Mouse (Mus musculus): ENCODE data around the gene Tpi1.

The Tpi1 gene

GRCm38 (mm10) chr6:124813933-124814332 lies at the start of gene Tpi1:
TSS of gene Tpi1 (minus strand) at chr6:124814296.
- DNase-seq (ENCODE audit: low spot score), result peak; percentile 80

GRCm38 (mm10) chr6:124863125-124863657 lies 49.1 kb upstream of the Tpi1 start:
- DNase-seq (ENCODE audit: low spot score), result no peak

GRCm38 (mm10) chr6:124862406-124863124 lies 48.5 kb upstream of the Tpi1 start:
- DNase-seq (ENCODE audit: low spot score), result no peak

- DNase-seq (ENCODE audit: low spot score), result no peak
These were observed 47.7 kb upstream of the Tpi1 start for GRCm38 (mm10) chr6:124861802-124862201.

DNA sequence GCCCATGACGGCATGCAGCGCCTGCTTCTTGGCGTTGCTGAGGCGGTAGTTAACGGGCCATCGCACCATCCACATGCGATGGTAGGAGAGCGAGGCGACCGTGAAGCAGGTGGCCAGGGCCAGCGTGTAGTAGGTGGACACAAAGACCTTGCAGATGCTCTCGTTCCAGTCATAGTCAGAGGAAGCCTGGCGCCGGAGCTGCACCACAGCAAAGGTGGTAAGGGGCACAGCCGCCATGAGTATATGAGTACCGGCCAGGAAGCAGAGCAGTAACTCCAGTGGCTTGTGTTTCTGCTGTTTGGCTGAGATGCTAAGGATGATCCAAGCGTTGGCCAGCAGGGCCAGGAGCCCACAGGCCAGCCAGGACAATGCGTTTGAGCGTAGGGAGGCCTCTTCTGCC lies 47.2 kb upstream of the Tpi1 start:
- DNase-seq (ENCODE audit: low spot score), result no peak

GRCm38 (mm10) chr6:124860511-124860910 lies 46.4 kb upstream of the Tpi1 start:
- no peak for DNase-seq (ENCODE audit: low spot score)

DNA sequence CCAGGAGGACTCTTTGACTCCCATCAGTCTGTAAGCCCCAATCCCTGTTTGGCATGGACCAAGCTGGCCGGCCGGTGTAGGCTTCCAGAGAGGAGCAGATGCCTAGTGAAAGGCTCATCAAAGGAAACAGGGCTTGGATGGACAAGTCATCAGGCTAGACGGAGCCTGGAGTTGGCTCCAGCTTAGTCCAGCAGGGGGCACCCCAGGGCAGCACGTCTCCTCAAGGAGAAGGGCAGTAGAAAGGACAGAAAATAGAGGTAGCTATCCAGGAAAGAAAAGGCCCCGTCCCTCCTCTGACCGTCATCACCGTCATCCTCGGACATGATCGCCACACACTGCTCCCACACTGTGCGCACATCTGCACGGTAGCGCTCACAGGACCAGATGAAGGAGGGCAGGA lies 45.6 kb upstream of the Tpi1 start:
- peak; percentile 83 for DNase-seq (ENCODE audit: low spot score)

DNA sequence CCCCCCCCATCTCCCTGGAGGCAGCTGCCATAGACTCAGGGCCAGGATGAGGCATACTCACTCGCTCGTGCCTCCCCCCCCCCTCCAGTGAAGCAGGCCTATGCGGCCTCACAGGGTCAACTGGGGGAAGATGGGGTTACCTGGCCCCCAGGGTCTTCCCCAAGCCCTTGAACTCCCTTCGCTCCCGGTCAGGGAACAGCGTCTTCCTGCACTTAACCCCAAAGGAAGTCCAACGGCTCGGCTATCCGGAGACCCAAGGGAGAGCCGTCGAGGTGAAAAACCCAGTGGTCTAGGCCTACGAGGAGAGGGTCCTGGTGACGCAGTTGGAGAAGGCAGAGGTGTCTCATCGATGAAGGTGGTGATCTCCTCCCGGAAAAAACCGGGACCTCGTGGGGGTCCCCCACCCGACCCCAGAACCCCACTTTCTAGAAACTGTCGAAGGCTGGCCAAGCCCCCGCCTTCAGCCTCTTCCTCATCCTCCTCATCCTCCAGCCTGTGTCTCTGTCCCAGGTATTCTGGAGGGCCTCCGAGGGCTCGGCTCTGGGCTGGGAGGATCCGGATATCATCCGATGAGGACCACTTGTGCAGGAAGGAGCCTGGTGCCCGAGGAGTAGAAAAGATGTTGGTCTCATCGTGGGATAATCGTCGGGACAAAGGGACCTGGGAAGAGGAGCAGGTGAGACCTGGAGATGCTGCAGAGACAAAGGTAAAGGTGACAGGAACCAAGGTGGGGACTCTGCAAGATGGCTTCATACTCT lies 44.6 kb upstream of the Tpi1 start:
- DNase-seq (ENCODE audit: low spot score), result no peak

DNA sequence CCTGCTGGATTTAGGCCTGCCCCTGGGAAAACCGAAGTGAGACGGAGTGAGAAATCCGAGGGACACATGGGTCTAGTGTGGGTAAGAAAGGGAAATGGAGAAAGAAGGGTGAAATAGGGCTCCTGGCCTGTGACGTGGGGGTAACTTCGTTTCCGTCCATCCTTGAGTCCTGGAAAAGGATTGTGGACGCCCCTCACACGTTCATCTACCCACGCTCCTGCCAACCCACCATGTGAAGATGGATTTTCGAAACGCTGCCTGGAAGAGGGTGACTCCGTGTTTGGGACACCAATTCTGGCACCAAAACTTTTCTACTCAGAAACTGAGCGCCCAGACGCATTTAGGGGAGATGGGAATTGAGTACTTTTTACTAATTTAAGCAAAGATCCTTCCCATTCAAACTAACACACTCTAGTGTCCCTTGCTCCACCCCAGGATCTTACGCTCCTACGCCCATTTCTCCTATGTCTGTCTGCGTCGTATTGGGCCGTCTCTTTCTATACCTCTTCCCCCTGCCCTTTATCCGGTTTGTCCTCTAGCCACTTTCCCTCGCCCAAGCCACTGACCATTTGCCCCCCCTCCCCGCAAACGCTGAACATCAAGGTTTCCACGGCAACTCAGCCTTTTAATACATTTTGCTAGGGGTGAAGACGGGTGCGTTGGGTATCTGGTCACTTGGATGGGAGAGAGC lies 43.9 kb upstream of the Tpi1 start:
- DNase-seq (ENCODE audit: low spot score), result no peak

DNA sequence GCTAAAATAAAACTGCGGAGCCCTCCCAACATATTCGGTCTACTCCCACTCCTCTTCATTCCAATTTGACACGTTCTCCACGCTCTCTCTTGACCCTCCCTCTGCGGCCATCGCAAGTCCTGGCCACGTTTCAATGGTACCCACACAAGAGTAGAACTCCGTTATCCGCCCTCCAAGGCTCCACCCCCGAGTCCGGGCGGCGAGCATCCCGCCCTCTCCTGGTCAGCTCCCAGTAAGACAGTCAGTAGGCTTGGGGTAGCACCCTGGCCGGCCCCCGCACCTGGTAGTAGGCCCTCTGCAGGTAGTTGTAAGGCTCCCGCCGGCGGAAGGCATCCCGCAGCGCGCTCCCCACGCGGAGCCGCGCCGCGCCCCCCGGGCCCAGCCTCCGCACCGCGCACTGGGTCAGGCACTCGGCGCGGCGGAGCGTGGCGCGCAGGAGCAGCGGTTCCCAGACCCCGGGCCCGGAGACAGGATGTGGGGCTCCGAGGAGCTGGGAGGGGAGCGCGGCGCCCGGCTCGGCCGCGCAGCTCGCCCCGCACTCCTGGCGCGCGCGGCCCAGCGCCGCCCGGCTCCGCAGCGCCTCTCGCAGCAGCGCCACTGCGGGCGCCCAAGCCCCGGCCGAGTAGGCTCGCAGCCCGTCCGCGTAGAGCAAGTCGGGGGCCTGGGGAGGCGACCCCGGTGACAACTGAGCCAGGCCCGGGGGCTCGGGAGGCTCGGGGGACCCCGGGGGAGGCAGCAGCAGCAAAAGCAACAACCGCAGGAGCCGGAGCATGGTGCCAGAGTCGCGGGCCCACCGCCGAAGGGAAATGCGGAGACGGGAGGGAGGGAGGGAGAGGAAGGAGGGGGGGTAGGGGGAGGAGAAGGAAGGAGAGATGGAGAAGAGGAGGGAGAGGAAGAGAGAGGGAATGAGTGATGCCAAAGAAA lies 43.1 kb upstream of the Tpi1 start, which contains the start of gene P3h3:
Gene P3h3 (minus strand): TSS at position 837 of the 924 bp plus-strand sequence.
- no peak for DNase-seq (ENCODE audit: low spot score)

- no peak for DNase-seq (ENCODE audit: low spot score)
These were observed 42.2 kb upstream of the Tpi1 start for GRCm38 (mm10) chr6:124856321-124856720.

GRCm38 (mm10) chr6:124854647-124855046 lies 40.6 kb upstream of the Tpi1 start:
- no peak for DNase-seq (ENCODE audit: low spot score)

DNA sequence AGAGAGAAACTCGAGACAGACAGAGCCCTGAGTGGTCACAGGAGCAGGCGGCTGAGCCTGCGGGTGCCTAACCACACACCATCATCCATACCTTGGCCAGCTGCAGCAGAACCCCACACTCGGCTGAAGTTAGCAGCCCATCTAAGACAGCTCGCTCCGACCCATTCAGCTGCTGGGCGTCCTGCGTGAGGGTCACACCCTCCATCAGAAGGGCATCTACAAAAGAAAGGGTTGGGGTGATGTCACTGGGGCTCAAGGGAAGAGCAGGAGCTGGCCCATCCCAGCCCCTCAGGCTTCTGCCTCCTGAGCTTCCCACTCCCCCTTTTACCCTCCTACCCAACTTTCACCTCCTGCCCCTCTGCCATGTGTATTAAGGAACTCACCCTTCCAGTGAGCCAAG lies 36.4 kb upstream of the Tpi1 start:
- no peak for DNase-seq (ENCODE audit: low spot score)

DNA sequence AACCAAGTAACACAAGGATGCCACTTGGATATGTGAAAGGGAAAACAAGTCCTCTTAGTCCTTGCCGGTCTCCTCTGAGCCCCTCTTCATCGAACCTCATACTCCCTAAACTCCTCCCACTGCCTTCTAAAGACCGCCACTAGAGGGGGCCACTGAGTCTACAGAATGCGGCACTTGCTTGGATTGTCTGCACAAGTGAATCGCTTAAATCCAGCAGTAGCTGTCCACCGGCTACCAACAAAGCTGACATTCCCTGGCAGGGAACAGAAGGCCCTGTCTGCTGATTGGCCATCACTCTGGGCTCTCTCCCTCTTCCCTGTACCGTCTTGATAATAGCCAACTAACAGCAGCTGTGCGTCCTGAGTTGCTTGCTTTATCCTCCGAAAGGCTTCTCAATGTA lies 33.2 kb upstream of the Tpi1 start:
- peak; percentile 94 for DNase-seq (ENCODE audit: low spot score)

DNA sequence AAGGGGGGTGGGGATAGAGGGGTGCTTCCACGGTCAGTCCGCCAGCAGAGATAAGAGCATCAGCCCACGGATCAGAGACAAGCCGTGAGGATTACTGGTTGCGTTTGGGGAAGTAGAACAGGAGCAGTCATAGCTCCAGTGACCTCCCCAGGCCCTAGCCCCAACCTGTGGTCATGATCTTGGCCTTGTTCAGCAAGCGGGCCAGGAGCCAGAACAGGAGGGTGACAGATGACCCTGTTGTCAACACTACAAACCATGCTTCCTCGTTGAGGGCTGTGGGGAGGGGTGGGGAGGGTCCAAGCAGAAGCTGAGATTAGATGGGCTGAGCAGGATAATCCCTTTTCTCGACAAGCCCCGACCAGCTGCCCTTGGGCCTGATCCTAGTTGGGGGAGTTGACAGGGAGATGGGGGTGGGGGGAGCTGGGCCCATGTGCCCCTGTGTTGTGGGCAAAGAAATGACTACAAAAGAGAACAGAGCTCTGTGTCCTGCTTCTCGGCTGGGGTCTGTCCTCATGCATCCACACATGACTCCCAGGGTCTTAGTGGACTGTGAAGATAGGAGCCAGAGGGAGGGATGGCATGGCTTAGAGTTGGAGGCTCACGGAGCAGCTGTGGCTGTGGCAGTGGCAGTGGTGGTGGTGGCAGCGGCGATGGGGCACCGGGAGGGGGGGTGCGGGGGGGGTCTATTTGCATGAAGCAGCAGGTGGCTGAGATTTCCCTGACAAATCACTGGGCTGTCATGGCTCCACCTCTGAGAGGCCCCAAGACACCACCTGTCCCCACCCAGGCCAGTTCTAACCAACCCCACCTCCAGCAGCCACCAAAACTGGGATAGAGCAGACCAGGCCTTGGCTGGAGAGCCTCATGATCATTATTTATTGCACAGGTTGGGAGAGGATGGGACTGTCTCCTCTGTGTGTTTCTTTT lies 26.4 kb upstream of the Tpi1 start, which contains the start of gene Gnb3:
Gene Gnb3 (minus strand): TSS at position 35 of the 927 bp plus-strand sequence.
- DNase-seq (ENCODE audit: low spot score), result no peak

DNA sequence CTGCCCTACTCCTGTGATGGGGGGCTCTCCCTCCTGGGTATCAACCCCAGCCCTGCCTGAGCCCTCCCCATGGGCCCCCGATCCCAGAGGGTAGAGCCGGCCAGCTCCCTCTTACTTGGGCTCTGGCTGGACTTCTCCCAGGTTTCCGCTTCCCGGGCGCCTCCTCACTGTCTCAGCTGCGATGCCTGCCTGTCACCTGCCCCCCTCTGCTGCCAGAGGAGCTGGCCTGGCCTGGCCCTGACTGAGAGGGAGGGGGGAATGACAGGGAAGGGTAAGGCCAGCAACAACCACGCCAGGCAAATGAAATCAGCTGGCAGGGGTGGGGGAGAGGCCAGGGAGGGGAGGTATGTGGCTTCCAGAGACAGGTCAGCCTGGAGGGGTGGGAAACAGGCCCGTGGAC lies 25.7 kb upstream of the Tpi1 start:
- DNase-seq (ENCODE audit: low spot score), result no peak

DNA sequence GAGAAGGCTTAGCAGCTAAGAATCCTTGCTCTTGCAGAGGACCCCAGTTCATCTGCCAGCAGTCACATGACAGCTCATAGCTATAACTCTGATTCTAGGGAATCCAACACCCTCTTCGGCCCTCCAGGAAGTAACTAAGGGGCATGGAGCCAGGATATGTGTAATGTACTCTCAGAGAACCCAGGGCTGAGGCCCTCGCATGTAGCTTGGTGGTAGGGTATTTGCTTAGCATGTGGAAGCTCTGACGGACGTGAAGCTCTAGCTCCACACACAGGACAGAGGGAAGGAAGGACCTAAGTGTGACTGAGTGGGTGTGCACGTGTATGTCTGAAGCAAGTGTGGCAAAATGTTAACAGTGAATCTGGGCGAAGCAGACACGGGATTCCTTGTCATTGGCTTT lies 22.3 kb upstream of the Tpi1 start:
- no peak for DNase-seq (ENCODE audit: low spot score)

DNA sequence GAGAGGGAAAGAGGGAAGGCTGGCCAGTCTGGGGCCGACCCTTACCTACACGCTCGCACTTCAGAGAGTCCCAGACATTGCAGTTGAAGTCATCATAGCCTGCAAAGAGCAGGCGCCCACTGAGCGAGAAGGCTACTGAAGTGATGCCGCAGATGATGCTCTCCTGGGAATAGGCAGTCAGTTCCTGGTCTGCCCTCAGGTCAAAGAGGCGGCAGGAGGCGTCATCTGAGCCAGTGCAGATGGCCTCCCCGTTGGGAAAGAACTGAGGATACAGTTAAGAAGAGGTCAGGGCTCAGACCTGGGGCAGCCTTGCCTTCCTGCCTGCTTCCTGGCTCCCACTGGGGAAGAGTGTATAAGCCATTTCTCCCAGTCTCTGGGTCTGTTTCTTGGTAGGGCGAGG lies 21.4 kb upstream of the Tpi1 start:
- no peak for DNase-seq (ENCODE audit: low spot score)

DNA sequence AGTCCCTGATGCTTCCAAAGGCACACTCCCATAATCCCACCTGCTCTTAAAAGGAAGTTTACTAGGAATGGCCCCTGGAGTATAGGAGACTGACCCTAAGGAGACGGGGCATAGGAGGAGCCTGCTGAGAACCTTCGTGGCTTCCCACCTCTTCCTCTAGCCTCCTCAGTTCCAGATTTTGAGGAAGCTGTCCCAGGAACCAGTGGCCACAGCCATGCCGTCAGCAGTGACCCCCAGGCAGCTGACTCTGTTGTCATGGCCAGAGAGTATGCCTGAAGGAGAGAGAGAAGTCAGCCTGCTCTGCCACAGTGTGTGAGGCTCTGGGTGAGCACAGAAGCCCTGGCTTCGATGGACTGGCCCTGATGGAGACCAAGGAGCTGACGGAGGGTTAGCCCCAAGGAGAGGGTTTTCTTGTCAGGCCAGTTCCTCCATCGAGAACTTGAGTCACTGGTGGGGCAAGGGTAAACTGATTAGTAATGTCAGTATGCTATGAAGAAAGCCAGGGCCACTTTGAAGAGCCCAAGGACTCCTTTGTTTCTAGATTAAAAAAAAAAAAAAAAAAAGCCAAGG lies 20.5 kb upstream of the Tpi1 start:
- no peak for DNase-seq (ENCODE audit: low spot score)

- no peak for DNase-seq (ENCODE audit: low spot score)
These were observed 17.6 kb upstream of the Tpi1 start for GRCm38 (mm10) chr6:124831649-124832048.

All from layer of hippocampus, adult 9-10 months (tissue).